Mouse (Mus musculus) lung, adult 10 weeks (tissue): Measurements from ENCODE around the gene Fam107b. TPM values are rescaled to one million over a fixed set of nuclear protein-coding genes. Genes with fewer than 3 reads are reported as not detected.

ENCODE experiments used
- polyA plus RNA-seq: library from polyadenylated mRNA; stranded (reverse); fragments of 350-450 nt; fragmentation: Illumina TruSeq; extraction: RNeasy Lipid Tissue Mini Kit (QIAGEN cat#74804); gene quantifications from one replicate; pipeline ENCODE4 v1.2.3, GENCODE M21; 2014; ENCODE audit warnings: low read depth, low replicate concordance; ENCODE audit not compliant: insufficient read depth

The Fam107b gene
- polyA plus RNA-seq = 29.2 TPM

DNA sequence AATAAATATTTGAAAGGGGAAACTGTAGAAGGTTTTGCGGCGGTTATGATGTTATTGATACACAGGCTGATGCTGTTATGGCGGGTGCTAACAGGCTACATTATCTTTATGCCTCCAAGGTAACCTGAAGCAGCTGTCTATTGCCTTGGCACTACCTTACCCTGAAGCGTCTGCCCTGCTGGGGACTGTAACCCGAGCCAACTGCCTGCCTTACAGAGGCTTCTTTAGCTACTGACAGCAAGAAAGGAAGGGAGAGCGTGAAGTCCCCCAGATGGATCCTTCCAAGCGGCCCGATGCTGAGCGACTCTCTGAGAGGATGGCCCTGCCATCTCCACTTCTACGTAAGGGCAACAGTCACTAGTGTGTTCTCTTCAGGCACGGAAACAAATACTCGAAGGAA is at the start of gene Fam107b:
Fam107b (plus strand) TSS at position 303 of the 400 bp plus-strand sequence.

Other genes starting within 250 kb of the Fam107b start
- gene Rpp38, start 237.8 kb upstream of the Fam107b start, polyA plus RNA-seq = 5.6 TPM
- 1.2 TPM for gene Acbd7, start 234.3 kb upstream of the Fam107b start, polyA plus RNA-seq
- 0.15 TPM for gene Olah, start 173.3 kb upstream of the Fam107b start, polyA plus RNA-seq
- 18.0 TPM for gene Meig1, start 147.8 kb upstream of the Fam107b start, polyA plus RNA-seq
- gene Dclre1c, start 146.4 kb upstream of the Fam107b start, polyA plus RNA-seq = 2.2 TPM
- gene Suv39h2, start 95.5 kb upstream of the Fam107b start, polyA plus RNA-seq = 0.90 TPM
- 0.71 TPM for gene Gm45902, start 57.7 kb upstream of the Fam107b start, polyA plus RNA-seq
- 27.9 TPM for gene Hspa14, start 57.7 kb upstream of the Fam107b start, polyA plus RNA-seq
- 1.0 TPM for gene Cdnf, start 57.5 kb upstream of the Fam107b start, polyA plus RNA-seq